Mouse (Mus musculus) retina, embryonic 14.5 days (tissue): ENCODE data around the gene Gpr82.

ENCODE experiments used
- DNase-seq: peaks from one replicate; pipeline ENCODE4 v3.0.0-alpha.2; 2015; ENCODE audit warnings: low spot score

Gpr82 gene

DNA sequence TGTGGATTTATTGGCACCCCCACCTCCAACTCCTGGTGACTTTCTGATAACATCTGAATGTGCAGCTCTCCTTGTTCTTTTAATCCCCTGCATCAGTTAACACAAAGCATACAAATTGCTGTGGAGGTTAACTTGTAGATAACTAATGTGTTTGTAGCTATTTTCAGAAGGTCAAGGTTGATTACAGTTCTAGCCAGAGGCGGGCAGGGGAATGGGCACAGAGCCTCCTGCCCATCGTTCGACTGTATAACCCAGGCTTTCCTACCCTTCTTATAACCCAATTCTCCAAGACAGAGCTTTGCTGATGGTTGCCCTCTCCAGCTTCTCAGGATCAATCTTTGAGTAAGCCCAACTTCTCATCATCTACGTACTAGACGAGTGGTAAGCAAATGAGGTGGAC, at the start of gene Gpr82:
Gene Gpr82, plus strand, starts transcription at position 301 of the 400 bp plus-strand sequence.
- no peak for DNase-seq

GRCm38 (mm10) chrX:13612115-13612514, 49.0 kb upstream of the Gpr82 start:
- no peak for DNase-seq

- no peak for DNase-seq
Observed at GRCm38 (mm10) chrX:13616726-13617125, 44.4 kb upstream of the Gpr82 start.

DNA sequence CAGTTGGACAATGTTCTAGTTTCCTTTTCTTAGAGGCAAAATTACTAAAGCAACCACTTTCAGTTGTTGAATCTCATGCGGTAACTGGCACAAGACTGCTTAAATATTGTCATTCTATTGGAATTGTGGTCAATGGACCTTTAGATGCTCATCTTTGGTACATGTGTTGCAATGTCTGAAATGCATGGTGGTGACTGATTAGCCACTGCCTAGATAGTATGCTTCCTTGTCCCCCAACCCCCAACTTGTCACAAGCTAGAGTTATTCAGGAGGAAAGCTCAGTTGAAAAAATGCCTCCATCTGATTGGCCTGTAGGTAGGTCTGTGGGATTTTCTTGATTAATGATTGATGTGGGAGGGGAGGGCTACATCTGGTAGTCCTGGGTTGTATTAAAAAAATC, 43.9 kb upstream of the Gpr82 start:
- DNase-seq = no peak

- DNase-seq = no peak
Observed at GRCm38 (mm10) chrX:13618476-13618875, 42.7 kb upstream of the Gpr82 start.

GRCm38 (mm10) chrX:13621473-13621872, 39.7 kb upstream of the Gpr82 start:
- DNase-seq = no peak

- DNase-seq = no peak
Observed at GRCm38 (mm10) chrX:13622654-13623053, 38.5 kb upstream of the Gpr82 start.

- no peak for DNase-seq
Observed at GRCm38 (mm10) chrX:13631599-13632283, 29.4 kb upstream of the Gpr82 start, which contains the start of gene Gpr34. TSS of gene Gpr34 (plus strand) at chrX:13632089.

GRCm38 (mm10) chrX:13636398-13636797, 24.8 kb upstream of the Gpr82 start:
- no peak for DNase-seq

GRCm38 (mm10) chrX:13638894-13639293, 22.3 kb upstream of the Gpr82 start:
- no peak for DNase-seq

DNA sequence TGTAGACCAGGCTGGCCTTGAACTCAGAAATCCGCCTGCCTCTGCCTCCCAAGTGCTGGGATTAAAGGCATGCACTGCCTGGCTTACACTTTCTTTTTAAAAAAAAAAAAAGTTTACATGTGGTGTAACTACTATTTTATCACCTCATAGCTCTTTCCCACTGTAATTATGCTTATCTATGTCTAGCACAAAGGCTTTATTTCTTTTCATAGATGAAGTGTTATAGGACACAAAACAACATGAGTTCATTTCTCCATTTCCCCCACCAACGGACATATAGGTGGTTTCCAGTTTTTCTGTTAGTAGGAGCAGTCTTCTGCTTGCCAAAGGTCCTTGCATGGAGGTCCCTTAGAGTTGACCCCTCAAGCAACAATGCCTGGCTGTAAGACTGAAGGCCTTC, 9.3 kb upstream of the Gpr82 start:
- DNase-seq = no peak

- no peak for DNase-seq
Observed at GRCm38 (mm10) chrX:13652291-13652690, 8.9 kb upstream of the Gpr82 start.

- no peak for DNase-seq
Observed at GRCm38 (mm10) chrX:13655005-13655421, 6.2 kb upstream of the Gpr82 start.

DNA sequence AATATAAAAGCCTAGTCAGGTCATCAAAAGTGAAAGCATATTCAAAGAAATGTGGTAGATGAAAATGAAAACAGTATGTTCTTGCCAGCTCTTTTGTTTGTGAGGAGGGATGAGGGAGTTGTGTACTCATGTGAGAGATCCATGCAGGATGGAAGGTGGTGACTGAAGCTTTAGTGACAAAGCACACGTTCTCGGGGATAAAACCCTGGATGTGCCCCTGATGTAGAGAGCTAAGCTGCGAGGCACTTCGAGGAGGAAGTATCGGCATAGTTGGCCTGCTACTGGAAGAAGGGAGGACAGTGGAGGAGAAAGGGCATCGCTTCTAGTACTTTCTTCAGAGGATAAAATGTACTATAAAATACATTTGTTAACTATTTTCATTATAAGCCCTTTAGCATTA, 5.3 kb upstream of the Gpr82 start:
- no peak for DNase-seq

DNA sequence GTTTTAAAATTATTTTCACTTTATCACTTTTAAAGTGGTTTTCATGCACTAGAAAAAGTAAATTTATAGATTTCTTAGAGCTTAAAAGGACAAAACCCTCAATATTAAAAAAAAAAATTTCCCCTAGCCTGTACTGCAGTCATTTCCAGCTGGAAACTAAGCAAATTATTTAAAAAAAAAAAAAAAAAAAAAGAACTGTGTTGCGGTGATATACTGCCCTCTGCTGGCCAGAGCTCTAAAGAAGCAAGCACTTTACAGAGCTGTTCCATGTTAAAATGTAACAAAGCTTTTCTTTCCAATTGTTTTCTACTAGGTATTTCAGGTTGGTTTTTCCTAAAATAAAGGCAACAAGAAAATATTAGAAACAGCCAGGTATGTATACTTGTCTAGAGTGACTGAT, 4.4 kb upstream of the Gpr82 start:
- DNase-seq = peak; percentile 68

- DNase-seq = no peak
Observed at GRCm38 (mm10) chrX:13658616-13659140, 2.5 kb upstream of the Gpr82 start.

- no peak for DNase-seq
Observed at GRCm38 (mm10) chrX:13659201-13659890, 1.8 kb upstream of the Gpr82 start.

GRCm38 (mm10) chrX:13668867-13669266, 7.7 kb downstream of the Gpr82 start:
- no peak for DNase-seq

GRCm38 (mm10) chrX:13670342-13670741, 9.2 kb downstream of the Gpr82 start:
- DNase-seq = no peak

DNA sequence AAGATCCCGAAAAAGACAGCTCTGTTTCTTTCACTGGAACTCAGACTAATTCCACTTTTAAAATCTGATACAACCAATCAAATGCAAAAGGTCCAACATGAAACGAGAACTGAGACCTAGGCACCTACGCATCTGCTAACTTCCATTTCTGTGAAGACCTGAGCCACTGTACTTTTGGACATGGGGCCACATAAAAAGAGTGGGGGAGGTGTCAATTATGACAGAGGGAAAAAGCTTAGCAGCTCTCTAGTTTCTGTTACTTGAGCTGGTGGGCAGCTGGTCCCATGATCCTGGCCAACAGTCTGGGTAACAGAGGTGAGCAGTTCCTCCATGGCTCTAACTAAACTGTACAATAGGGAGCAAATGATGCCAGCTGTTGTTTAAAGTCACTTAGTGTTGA, 11.8 kb downstream of the Gpr82 start:
- DNase-seq = no peak

DNA sequence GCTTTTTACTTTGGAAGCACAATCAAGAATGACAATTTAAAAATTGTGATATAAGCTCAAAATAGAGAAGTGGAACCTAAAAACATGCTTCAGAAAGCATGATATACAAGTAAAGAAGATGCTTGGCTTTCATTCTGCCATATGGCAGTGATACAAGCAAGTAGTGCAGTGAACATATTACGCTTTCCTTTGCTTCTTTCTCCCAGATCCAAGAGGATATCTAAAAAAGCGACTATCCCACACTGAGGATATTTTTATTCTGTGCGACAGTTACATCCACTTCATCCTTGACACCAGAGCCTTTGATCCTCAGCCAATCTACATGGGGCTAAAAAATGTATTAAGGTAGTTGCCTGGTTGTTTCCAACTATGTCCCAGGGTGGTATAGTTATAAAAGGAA, 20.6 kb downstream of the Gpr82 start:
- DNase-seq = no peak

GRCm38 (mm10) chrX:13686589-13686988, 25.4 kb downstream of the Gpr82 start:
- no peak for DNase-seq

- DNase-seq = peak; percentile 2
Observed at GRCm38 (mm10) chrX:13688356-13688755, 27.2 kb downstream of the Gpr82 start.
